Mouse (Mus musculus) myocyte (in vitro differentiated cells): ENCODE measurements around the gene Samd1. TPM values are rescaled to one million over a fixed set of nuclear protein-coding genes. Genes with fewer than 3 reads are reported as not detected.

ENCODE experiments used
- H3K27me3 ChIP-seq: one replicate; pipeline ENCODE4 v1.6.1; 2011; ENCODE audit not compliant: control insufficient read depth, insufficient read depth, insufficient read length
- H3K36me3 ChIP-seq: one replicate; pipeline ENCODE4 v1.6.1; 2011; ENCODE audit not compliant: control insufficient read depth, insufficient read depth
- H3K4me2 ChIP-seq: one replicate; pipeline ENCODE4 v1.6.1; 2011; ENCODE audit warnings: low read depth, control low read depth
- H3K4me3 ChIP-seq: one replicate; pipeline ENCODE4 v1.5.1; 2011; ENCODE audit warnings: mild to moderate bottlenecking, control low read depth, moderate library complexity
- H3K79me2 ChIP-seq: one replicate; pipeline ENCODE4 v1.6.1; 2011; ENCODE audit not compliant: control insufficient read depth, insufficient read depth
- H3ac ChIP-seq: one replicate; pipeline ENCODE4 v1.6.1; 2011; ENCODE audit not compliant: control insufficient read depth, insufficient read length
- CEBPB ChIP-seq: IDR thresholded peaks from 2 replicates; pipeline ENCODE4 v1.6.1; 2011; ENCODE audit warnings: mild to moderate bottlenecking, moderate library complexity; ENCODE audit not compliant: poor library complexity, insufficient read depth, severe bottlenecking
- E2F4 ChIP-seq: IDR thresholded peaks from one replicate; pipeline ENCODE4 v1.6.1; 2011; ENCODE audit warnings: mild to moderate bottlenecking, control low read depth, moderate library complexity; ENCODE audit not compliant: insufficient read depth
- MAX ChIP-seq: IDR thresholded peaks from one replicate; pipeline ENCODE4 v1.6.1; 2011; ENCODE audit warnings: low read depth, mild to moderate bottlenecking, control low read depth
- MYOD1 ChIP-seq, 3 experiments: IDR thresholded peaks; one replicate each; pipeline ENCODE4 v1.6.1; 2011; ENCODE audit warnings: control low read depth in 2 of 3, low read depth in 2 of 3, mild to moderate bottlenecking in 2 of 3, moderate library complexity in 1 of 3; ENCODE audit not compliant: insufficient read length in 2 of 3, control insufficient read depth in 1 of 3
- MYOG ChIP-seq, 3 experiments: IDR thresholded peaks; one replicate each; pipeline ENCODE4 v1.6.1; 2011; ENCODE audit warnings: control low read depth in 2 of 3, low read depth in 2 of 3, mild to moderate bottlenecking in 2 of 3; ENCODE audit not compliant: insufficient read length in 2 of 3, control insufficient read depth in 1 of 3, insufficient read depth in 1 of 3
- POLR2A ChIP-seq: IDR thresholded peaks from one replicate; pipeline ENCODE4 v1.6.1; 2011; ENCODE audit warnings: low read depth, mild to moderate bottlenecking, control low read depth, moderate library complexity; ENCODE audit not compliant: insufficient read length
- POLR2AphosphoS2 ChIP-seq: IDR thresholded peaks from one replicate; pipeline ENCODE4 v1.6.1; 2011; ENCODE audit warnings: low read depth, control low read depth; ENCODE audit not compliant: insufficient read length
- REST ChIP-seq: IDR thresholded peaks from one replicate; pipeline ENCODE4 v1.6.1; 2011; ENCODE audit warnings: mild to moderate bottlenecking, control low read depth, moderate library complexity; ENCODE audit not compliant: insufficient read depth, insufficient read length
- SRF ChIP-seq: IDR thresholded peaks from one replicate; pipeline ENCODE4 v1.6.1; 2011; ENCODE audit warnings: low read depth; ENCODE audit not compliant: control insufficient read depth, insufficient read length
- TCF12 ChIP-seq: IDR thresholded peaks from one replicate; pipeline ENCODE4 v1.6.1; 2011; ENCODE audit warnings: mild to moderate bottlenecking, control low read depth; ENCODE audit not compliant: poor library complexity, insufficient read depth, severe bottlenecking
- TCF3 ChIP-seq: IDR thresholded peaks from one replicate; pipeline ENCODE4 v1.6.1; 2011; ENCODE audit warnings: low read depth, control low read depth; ENCODE audit not compliant: insufficient read length
- USF1 ChIP-seq: IDR thresholded peaks from one replicate; pipeline ENCODE4 v1.6.1; 2011; ENCODE audit warnings: low read depth, mild to moderate bottlenecking, control low read depth, moderate library complexity
- polyA plus RNA-seq: library from polyadenylated mRNA; unstranded; fragments of >200 nt; fragmentation: generic; extraction: Trizol; gene quantifications from one replicate; pipeline ENCODE4 v1.2.1, GENCODE M21; 2012; ENCODE audit warnings: missing spikeins

Gene Samd1
- polyA plus RNA-seq, 1 experiment: 30.6 TPM

DNA sequence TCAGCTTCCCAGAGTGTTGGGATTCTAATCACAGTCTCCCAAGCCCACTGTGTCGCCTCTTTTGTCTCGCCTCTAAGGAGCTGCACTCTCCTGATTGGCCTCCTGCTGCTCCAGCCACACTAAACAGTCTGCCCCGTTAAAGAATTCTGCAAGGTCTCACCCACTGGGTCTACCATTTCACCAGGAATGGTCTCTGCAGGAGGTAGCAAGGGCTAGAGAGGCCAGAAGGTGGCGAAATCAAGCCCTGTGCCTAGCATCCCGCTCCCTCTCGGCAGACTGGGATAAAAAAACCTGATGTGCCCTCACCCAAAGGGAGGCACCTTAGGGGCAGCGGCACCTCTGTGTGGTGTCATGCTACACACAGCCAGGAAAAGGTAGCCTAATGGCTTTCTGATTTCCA, 46.6 kb downstream of the Samd1 start:
- Histone ChIP-seq H3K4me3 (no peak overlapping the region), H3K4me2 (no peak overlapping the region), H3K27me3 (no peaks in the 10 kb centered on the region), H3ac (no peak overlapping the region), H3K36me3 (no peaks in the 10 kb centered on the region), H3K79me2 (no peaks in the 10 kb centered on the region)
- TF ChIP-seq MYOD1 (IDR thresholded peaks at IDR 0.05; ENCODE audit: control insufficient read depth in 1 of 3, insufficient read length in 2 of 3, low read depth in 2 of 3) (no peak), E2F4 (no peak), TCF3 (no peak), POLR2A (no peak), REST (no peak), TCF12 (no peak), MYOG (IDR thresholded peaks at IDR 0.05; ENCODE audit: control insufficient read depth in 1 of 3, insufficient read depth in 1 of 3, insufficient read length in 2 of 3, low read depth in 2 of 3) (no peak), MAX (no peak)

DNA sequence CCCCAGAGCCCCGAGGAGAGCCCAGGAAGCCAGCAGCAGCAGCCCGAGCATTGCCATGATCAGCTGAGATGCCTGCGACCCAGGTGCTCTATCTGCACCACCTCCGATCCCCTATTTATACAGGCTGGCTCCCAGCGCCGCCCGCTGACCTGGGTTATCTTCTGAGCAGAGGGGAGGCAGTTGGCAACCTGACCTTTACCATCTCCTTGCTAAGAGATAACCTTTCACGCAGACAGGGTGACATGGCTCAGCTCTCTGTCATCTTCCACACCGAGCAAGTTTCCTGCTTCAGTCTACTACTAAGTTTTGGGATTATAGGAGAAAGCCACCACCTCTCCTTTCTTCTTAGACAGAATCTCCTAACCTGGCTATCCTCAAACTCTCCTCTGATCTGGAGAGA, 47.4 kb downstream of the Samd1 start, which contains the start of gene Rln3:
TSS of gene Rln3 (minus strand) at position 101 of the 400 bp plus-strand sequence.
- H3K4me3 ChIP-seq: no peak within 1 kb of the TSS
- H3K27me3 ChIP-seq: no peaks in the 10 kb centered on the region
- TF ChIP-seq TCF3 (no peak), REST (no peak), MAX (no peak), CEBPB (no peak), MYOD1 (IDR thresholded peaks at IDR 0.05; ENCODE audit: control insufficient read depth in 1 of 3, insufficient read length in 2 of 3, low read depth in 2 of 3) (no peak), USF1 (no peak), TCF12 (no peak), SRF (no peak)
- no peak within 1 kb of the TSS for H3K4me2 ChIP-seq
- no peaks in the 10 kb centered on the region for H3K36me3 ChIP-seq
- no peaks in the 10 kb centered on the region for H3K79me2 ChIP-seq
- H3ac ChIP-seq: no peak within 1 kb of the TSS

DNA sequence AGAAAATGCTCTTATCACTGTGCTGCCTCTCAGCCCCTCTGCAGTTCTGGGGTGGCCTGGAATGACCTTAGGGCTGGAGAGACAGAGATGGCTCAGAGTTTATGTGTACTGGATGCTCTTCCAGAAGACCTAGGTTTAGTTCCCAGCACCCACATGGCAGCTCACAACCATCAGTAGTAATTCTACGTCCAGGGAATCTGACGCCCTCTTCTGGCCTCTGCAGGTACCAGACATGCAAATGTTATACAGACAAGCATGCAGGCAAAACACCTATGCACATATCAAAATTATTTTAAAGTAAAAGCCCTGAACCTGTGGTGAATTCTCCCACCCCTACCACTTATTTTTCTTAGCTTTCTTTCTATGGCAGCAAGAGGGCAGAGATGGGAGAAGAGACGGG, 49.0 kb downstream of the Samd1 start:
- TF ChIP-seq SRF (no peak), USF1 (no peak), POLR2A (no peak), MAX (no peak), MYOD1 (IDR thresholded peaks at IDR 0.05; ENCODE audit: control insufficient read depth in 1 of 3, insufficient read length in 2 of 3, low read depth in 2 of 3) (no peak), REST (no peak), CEBPB (no peak), TCF12 (no peak), POLR2AphosphoS2 (no peak), E2F4 (no peak), TCF3 (no peak), MYOG (IDR thresholded peaks at IDR 0.05; ENCODE audit: control insufficient read depth in 1 of 3, insufficient read depth in 1 of 3, insufficient read length in 2 of 3, low read depth in 2 of 3) (no peak)
- no peaks in the 10 kb centered on the region for H3K27me3 ChIP-seq
- no peak overlapping the region for H3K4me2 ChIP-seq
- H3ac ChIP-seq: no peak overlapping the region
- no peaks in the 10 kb centered on the region for H3K36me3 ChIP-seq
- no peak overlapping the region for H3K4me3 ChIP-seq
- H3K79me2 ChIP-seq: no peaks in the 10 kb centered on the region

DNA sequence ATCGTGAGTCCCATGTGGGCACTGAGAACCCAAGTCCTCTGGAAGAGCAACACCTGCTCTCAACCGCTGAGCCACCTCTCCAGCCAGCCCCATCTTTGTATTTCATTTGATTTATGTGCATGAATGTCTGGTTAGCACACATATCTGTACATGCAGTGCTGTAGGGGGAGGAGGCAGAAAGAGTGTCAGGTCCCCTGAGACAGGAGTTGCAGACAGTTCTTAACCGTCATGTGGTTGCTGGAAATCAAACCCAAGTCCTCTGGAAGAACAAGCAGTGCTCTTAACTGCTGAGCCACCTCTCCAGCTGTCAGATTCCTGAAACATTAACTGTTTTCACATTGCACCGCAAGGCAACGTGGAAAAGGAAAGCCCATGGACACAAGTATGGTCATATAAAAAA, 50.7 kb downstream of the Samd1 start:
- TF ChIP-seq REST: no peak
- peak in 1 of 3 experiments; percentile 24 for TF ChIP-seq MYOD1 (IDR thresholded peaks at IDR 0.05; ENCODE audit: control insufficient read depth in 1 of 3, insufficient read length in 2 of 3, low read depth in 2 of 3)
- TF ChIP-seq USF1: no peak
- TF ChIP-seq MYOG (IDR thresholded peaks at IDR 0.05; ENCODE audit: control insufficient read depth in 1 of 3, insufficient read depth in 1 of 3, insufficient read length in 2 of 3, low read depth in 2 of 3): no peak
- Histone ChIP-seq H3K4me2 (no peak overlapping the region), H3K79me2 (no peaks in the 10 kb centered on the region), H3K4me3 (no peak overlapping the region), H3ac (no peak overlapping the region), H3K36me3 (no peaks in the 10 kb centered on the region), H3K27me3 (no peaks in the 10 kb centered on the region)

Other genes with a start within 250 kb of the Samd1 start
- 11.5 TPM for gene Adgrl1, start 97.6 kb upstream of the Samd1 start, polyA plus RNA-seq
- 0.11 TPM for gene Gm10644, start 42.5 kb upstream of the Samd1 start, polyA plus RNA-seq
- 36.8 TPM for gene Asf1b, start 42.2 kb upstream of the Samd1 start, polyA plus RNA-seq
- gene Prkaca, start 24.7 kb upstream of the Samd1 start, polyA plus RNA-seq: 181 TPM
- gene 1700067K01Rik, start 3.8 kb downstream of the Samd1 start, polyA plus RNA-seq: 0.29 TPM
- gene 2210011C24Rik, start 14.5 kb downstream of the Samd1 start, polyA plus RNA-seq: 6.1 TPM
- gene Palm3, start 23.8 kb downstream of the Samd1 start, polyA plus RNA-seq: 4.9 TPM
- 0.07 TPM for gene Il27ra, start 44.9 kb downstream of the Samd1 start, polyA plus RNA-seq
- not detected for gene Rln3, start 47.3 kb downstream of the Samd1 start, polyA plus RNA-seq
- gene Gm10643, start 67.5 kb downstream of the Samd1 start, polyA plus RNA-seq: 0.35 TPM
- 9.9 TPM for gene Rfx1, start 69.2 kb downstream of the Samd1 start, polyA plus RNA-seq
- 24.3 TPM for gene Dcaf15, start 107.1 kb downstream of the Samd1 start, polyA plus RNA-seq
- 9.3 TPM for gene Podnl1, start 128.3 kb downstream of the Samd1 start, polyA plus RNA-seq
- gene Cc2d1a, start 150.3 kb downstream of the Samd1 start, polyA plus RNA-seq: 25.3 TPM
- 0.24 TPM for gene 4930432K21Rik, start 150.4 kb downstream of the Samd1 start, polyA plus RNA-seq
- gene Nanos3, start 187.5 kb downstream of the Samd1 start, polyA plus RNA-seq: 1.2 TPM
- 12.7 TPM for gene Zswim4, start 239.4 kb downstream of the Samd1 start, polyA plus RNA-seq